Mouse (Mus musculus): ENCODE data around the gene Msh4. TPM values are rescaled to one million over a fixed set of nuclear protein-coding genes. Genes with fewer than 3 reads are reported as not detected.

The Msh4 gene
- total and polyA plus RNA-seq, 3 experiments: 0.14 to 0.42 (median 0.16) TPM

DNA sequence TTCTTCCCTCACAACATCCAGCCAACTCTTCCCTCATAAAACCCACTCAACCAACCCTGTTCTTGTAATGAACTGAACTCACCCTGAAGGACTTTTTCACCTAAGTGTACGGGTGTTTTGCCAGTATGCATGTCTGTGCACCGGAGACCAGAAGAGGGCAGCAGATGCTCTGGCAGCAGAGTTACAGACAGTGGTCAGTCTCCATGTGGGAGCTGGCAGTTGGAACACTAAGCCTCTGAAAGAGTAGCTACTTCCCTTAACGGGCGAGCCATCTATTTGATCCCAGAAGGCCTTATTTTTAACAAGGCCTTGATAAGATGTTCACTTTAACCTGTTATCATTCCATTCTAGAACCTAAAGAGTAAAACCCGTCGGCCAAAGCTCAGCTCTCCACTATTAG lies 1.4 kb downstream of the Msh4 start (continued):
- TF ChIP-seq TBP (conservative IDR thresholded peaks at IDR 0.05; ENCODE audit: low read depth, low read length) (no peak), MAFK (IDR thresholded peaks at IDR 0.05; ENCODE audit: insufficient replicate concordance, low read length) (no peak), CHD2 (IDR thresholded peaks at IDR 0.05; ENCODE audit: low read length) (peak; percentile 26), RAD21 (IDR thresholded peaks at IDR 0.05; ENCODE audit: low read depth, low read length) (peak; percentile 50), MAZ (IDR thresholded peaks at IDR 0.05; ENCODE audit: low read depth, low read length) (no peak), RCOR1 (conservative IDR thresholded peaks at IDR 0.05; ENCODE audit: low read depth, low read length) (no peak), BHLHE40 (IDR thresholded peaks at IDR 0.05; ENCODE audit: low read depth, low read length) (no peak), PAX5 (IDR thresholded peaks at IDR 0.05; ENCODE audit: low read length) (no peak), HCFC1 (IDR thresholded peaks at IDR 0.05; ENCODE audit: low read depth, low read length) (no peak), POLR2A (IDR thresholded peaks at IDR 0.05; ENCODE audit: low read depth, low read length) (peak; percentile 60), IRF4 (IDR thresholded peaks at IDR 0.05; ENCODE audit: low read depth, low read length) (0 out of 2 replicates have a peak, but pooled peaks have one; percentile 33), ZC3H11A (IDR thresholded peaks at IDR 0.05; ENCODE audit: low read depth, low read length) (no peak), ZNF384 (IDR thresholded peaks at IDR 0.05; ENCODE audit: low read depth, low read length) (no peak), CTCF (conservative IDR thresholded peaks at IDR 0.05 in 1 of 2, IDR thresholded peaks at IDR 0.05 in 1 of 2; ENCODE audit: low read depth in 2 of 2, low read length in 2 of 2) (peak; percentile 76 to 79)

- Histone ChIP-seq H3K4me2 (ENCODE audit: insufficient read depth, low read depth, poor library complexity, severe bottlenecking) (no peak overlapping the region), H3K4me3 (replicated peaks in 1 of 3; ENCODE audit: low read depth in 2 of 3, low read length in 2 of 3, poor library complexity in 1 of 3) (no peak overlapping the region), H3K9me3 (replicated peaks; ENCODE audit: low read length) (no peaks in the 10 kb centered on the region), H3K4me1 (ENCODE audit: control insufficient read depth in 1 of 2, insufficient read depth in 2 of 2) (peaks cover 0 to 25% of the 10 kb centered on the region in 2 experiments; a peak in 3 of 4 replicates), H3K9ac (ENCODE audit: insufficient read depth, low read depth) (no peak overlapping the region), H3K36me3 (replicated peaks in 1 of 2; ENCODE audit: control insufficient read depth in 1 of 2, insufficient read depth in 1 of 2, low read length in 1 of 2) (peaks cover 33 to 53% of the 10 kb centered on the region in 2 experiments), H3K79me2 (replicated peaks; ENCODE audit: control insufficient read depth, extremely low read depth, insufficient read depth, poor library complexity, severe bottlenecking) (peaks cover 4% of the 10 kb centered on the region), H3K27me3 (replicated peaks) (no peaks in the 10 kb centered on the region), H3K27ac (ENCODE audit: insufficient read depth, low read depth) (no peak overlapping the region)
- DNase-seq (ENCODE audit: extremely low read depth): no peak
- dilution Hi-C loops (cut with MboI; ENCODE audit: extremely low pct_ligation_motif_present, extremely low pct_unique_long_range_greater_than_20kb, low sequenced_read_pairs) (no loop called here), in situ Hi-C loops (cut with MboI; ENCODE audit: low pct_ligation_motif_present, low pct_unique_long_range_greater_than_20kb, low sequenced_read_pairs) (no loop called here)
- no peak for TF ChIP-seq BHLHE40 (IDR thresholded peaks at IDR 0.05; ENCODE audit: low read depth, low read length)
- 0 out of 2 replicates have a peak, but pooled peaks have one; percentile 53 for TF ChIP-seq ZMIZ1 (IDR thresholded peaks at IDR 0.05; ENCODE audit: low read depth, low read length)
These were observed 3.3 kb downstream of the Msh4 start for GRCm38 (mm10) chr3:153902595-153902994.

- Histone ChIP-seq H3K9me3 (replicated peaks; ENCODE audit: low read length) (no peaks in the 10 kb centered on the region), H3K9ac (ENCODE audit: insufficient read depth, low read depth) (no peak overlapping the region), H3K4me2 (ENCODE audit: insufficient read depth, low read depth, poor library complexity, severe bottlenecking) (no peak overlapping the region), H3K27me3 (replicated peaks) (no peaks in the 10 kb centered on the region), H3K79me2 (replicated peaks; ENCODE audit: control insufficient read depth, extremely low read depth, insufficient read depth, poor library complexity, severe bottlenecking) (peaks cover under 1% of the 10 kb centered on the region), H3K36me3 (replicated peaks in 1 of 2; ENCODE audit: control insufficient read depth in 1 of 2, insufficient read depth in 1 of 2, low read length in 1 of 2) (peaks cover 27 to 48% of the 10 kb centered on the region in 2 experiments), H3K4me3 (replicated peaks in 1 of 3; ENCODE audit: low read depth in 2 of 3, low read length in 2 of 3, poor library complexity in 1 of 3) (no peak overlapping the region), H3K27ac (ENCODE audit: insufficient read depth, low read depth) (no peak overlapping the region), H3K4me1 (ENCODE audit: control insufficient read depth in 1 of 2, insufficient read depth in 2 of 2) (peaks cover 0 to 19% of the 10 kb centered on the region in 2 experiments; a peak in 3 of 4 replicates)
- no peak for DNase-seq (ENCODE audit: extremely low read depth)
- TF ChIP-seq CHD1 (IDR thresholded peaks at IDR 0.05; ENCODE audit: low read depth, low read length) (no peak), PAX5 (IDR thresholded peaks at IDR 0.05; ENCODE audit: low read length) (no peak), MXI1 (IDR thresholded peaks at IDR 0.05; ENCODE audit: low read depth, low read length) (no peak), MEF2A (IDR thresholded peaks at IDR 0.05; ENCODE audit: borderline replicate concordance, low read depth, low read length) (no peak), E2F4 (IDR thresholded peaks at IDR 0.05; ENCODE audit: insufficient replicate concordance, low read depth, low read length) (no peak), SMC3 (IDR thresholded peaks at IDR 0.05; ENCODE audit: low read depth, low read length) (no peak), RAD21 (IDR thresholded peaks at IDR 0.05; ENCODE audit: low read depth, low read length) (no peak)
- in situ Hi-C loops (cut with MboI; ENCODE audit: low pct_ligation_motif_present, low pct_unique_long_range_greater_than_20kb, low sequenced_read_pairs) (no loop called here), dilution Hi-C loops (cut with MboI; ENCODE audit: extremely low pct_ligation_motif_present, extremely low pct_unique_long_range_greater_than_20kb, low sequenced_read_pairs) (no loop called here)
These were observed 4.0 kb downstream of the Msh4 start for GRCm38 (mm10) chr3:153901904-153902303.
